Comparison of ENCODE assay signal across 8 mouse cellular contexts in the genomic region with DNA sequence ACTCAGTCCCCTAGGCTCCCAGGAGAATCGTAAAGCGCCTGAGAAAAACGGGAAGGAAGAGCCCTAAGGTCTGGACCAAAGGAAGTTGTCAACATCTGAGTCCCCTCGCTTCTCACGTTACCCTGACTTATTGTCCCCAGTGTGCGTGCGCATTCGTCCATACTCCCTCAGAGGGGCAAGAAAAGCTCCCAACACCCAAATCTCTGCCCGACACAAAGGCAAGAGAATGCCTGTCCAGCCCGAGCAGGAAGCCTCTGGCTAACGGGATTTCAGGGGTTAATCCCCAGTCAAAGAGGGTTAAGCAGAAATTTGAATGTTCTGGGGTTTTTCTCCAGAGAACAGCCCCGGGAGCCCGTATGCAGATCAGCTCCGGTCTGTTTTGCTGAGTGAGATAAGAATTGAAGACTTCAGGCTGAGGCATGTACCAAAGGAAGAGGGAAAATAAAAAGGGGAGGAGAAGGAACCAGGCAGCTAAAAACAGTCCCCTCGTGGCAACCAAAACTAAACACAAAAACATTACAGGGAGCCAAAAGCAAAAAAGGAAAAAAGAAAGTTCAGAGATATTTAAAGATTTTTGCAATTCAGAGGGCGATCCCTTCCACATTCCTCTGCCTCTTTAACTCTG. TPM values are rescaled to one million over a fixed set of nuclear protein-coding genes. Genes with fewer than 3 reads are reported as not detected.
DNase-seq lines count a peak whose midpoint lies in the region; ATAC-seq and TF ChIP-seq lines count a peak whose summit lies in the region.

No protein-coding gene starts in this region.

- peak; percentile 55 for DNase-seq in A20 (ENCODE audit: low read depth, low spot score)
- peak; percentile 27 for DNase-seq in brain, embryonic 14.5 days (ENCODE audit: low read depth)
- DNase-seq in limb, embryonic 10.5 days (ENCODE audit: low spot score) = peak; percentile 57
- DNase-seq in frontal cortex, adult 2 months (ENCODE audit: extremely low spot score in 1 of 2, low spot score in 1 of 2) = no peak
- no peak for DNase-seq in spleen, adult 18-20 months
- DNase-seq in layer of hippocampus, postnatal 14 days (ENCODE audit: low spot score in 2 of 2) = no peak

- no peaks in the 10 kb centered on the region for H3K9me3 ChIP-seq in heart, embryonic 14.5 days (ENCODE audit: control insufficient read depth, low read length)
- no peaks in the 10 kb centered on the region for H3K9me3 ChIP-seq in limb, embryonic 10.5 days (replicated peaks)
- H3K9me3 ChIP-seq in midbrain, embryonic 15.5 days = no peaks in the 10 kb centered on the region

- H3K36me3 ChIP-seq in heart, embryonic 14.5 days (ENCODE audit: control insufficient read depth, insufficient read depth, low read length) = no peaks in the 10 kb centered on the region
- H3K36me3 ChIP-seq in limb, embryonic 10.5 days = no peaks in the 10 kb centered on the region
- no peaks in the 10 kb centered on the region for H3K36me3 ChIP-seq in midbrain, embryonic 15.5 days (replicated peaks)

- no peak for TF ChIP-seq CTCF in brain, embryonic 14.5 days (IDR thresholded peaks at IDR 0.05; ENCODE audit: borderline replicate concordance, extremely low read depth, insufficient read depth, insufficient read length)

- H3K4me2 ChIP-seq in heart, embryonic 14.5 days (ENCODE audit: low read length) = peak overlapping the region; percentile 94
- H3K4me2 ChIP-seq in midbrain, embryonic 15.5 days = peak overlapping the region; percentile 94

- H3K9ac ChIP-seq in heart, embryonic 14.5 days (ENCODE audit: low read length) = peak overlapping the region; percentile 84
- no peak overlapping the region for H3K9ac ChIP-seq in midbrain, embryonic 15.5 days

- H3K27me3 ChIP-seq in heart, embryonic 14.5 days (ENCODE audit: control insufficient read depth, insufficient read depth, low read length) = peaks cover 9% of the 10 kb centered on the region
- peaks cover 88% of the 10 kb centered on the region for H3K27me3 ChIP-seq in limb, embryonic 10.5 days (ENCODE audit: low read depth, poor library complexity, severe bottlenecking)
- H3K27me3 ChIP-seq in midbrain, embryonic 15.5 days (replicated peaks) = peaks cover 59% of the 10 kb centered on the region

- no peak for ATAC-seq in heart, embryonic 14.5 days (ENCODE audit: insufficient number of reproducible peaks, insufficient read depth, low FRiP score, low read depth)
- no peak for ATAC-seq in midbrain, embryonic 15.5 days (replicated peaks)

- peak overlapping the region; percentile 73 to 74 for H3K4me3 ChIP-seq in heart, embryonic 14.5 days (ENCODE audit: control insufficient read depth in 1 of 2, insufficient read depth in 1 of 2, low read depth in 1 of 2, low read length in 2 of 2)
- peak overlapping the region; percentile 70 for H3K4me3 ChIP-seq in limb, embryonic 10.5 days
- no peak overlapping the region; the same call in 1 of the 2 replicates for H3K4me3 ChIP-seq in midbrain, embryonic 15.5 days

- H3K4me1 ChIP-seq in heart, embryonic 14.5 days (ENCODE audit: control insufficient read depth in 2 of 2, insufficient read depth in 2 of 2, low read length in 2 of 2) = peaks cover 31 to 39% of the 10 kb centered on the region in 2 experiments
- peaks cover 52% of the 10 kb centered on the region for H3K4me1 ChIP-seq in limb, embryonic 10.5 days
- H3K4me1 ChIP-seq in midbrain, embryonic 15.5 days = peaks cover 43% of the 10 kb centered on the region

- no peak for TF ChIP-seq POLR2A in brain, embryonic 14.5 days (IDR thresholded peaks at IDR 0.05; ENCODE audit: borderline replicate concordance, extremely low read depth, insufficient read depth, insufficient read length, poor library complexity, severe bottlenecking)

- peak overlapping the region in 1 of 2 experiments; percentile 17; a peak in 1 of 4 replicates for H3K27ac ChIP-seq in heart, embryonic 14.5 days (replicated peaks in 1 of 2; ENCODE audit: control insufficient read depth in 1 of 2, insufficient read depth in 1 of 2, low read depth in 2 of 2, low read length in 2 of 2)
- H3K27ac ChIP-seq in limb, embryonic 10.5 days = no peak overlapping the region
- no peak overlapping the region for H3K27ac ChIP-seq in midbrain, embryonic 15.5 days

- WGBS in heart, embryonic 14.5 days = 1% methylated on average over 16 of the region's 16 CpGs
- WGBS in limb, embryonic 10.5 days = under 1% methylated on average over 16 of the region's 16 CpGs
- WGBS in midbrain, embryonic 15.5 days = under 1% methylated on average over 16 of the region's 16 CpGs

RNA-seq across cellular contexts. Expression of gene Fam71a, which starts 21.3 kb away (rescaled TPM):
- not detected in 2 replicates for polyA plus RNA-seq in brain, embryonic 14.5 days (2012; rRNA removed)
- not detected in 2 replicates for polyA plus RNA-seq in heart, embryonic 14.5 days (2014; fragmentation: Nextera tagmentation; extraction: Ambion mirVana)
- not detected in 2 replicates for polyA plus RNA-seq in limb, embryonic 10.5 days (2016; fragmentation: Nextera tagmentation; extraction: Ambion mirVana)
- not detected in 2 replicates for polyA plus RNA-seq in midbrain, embryonic 15.5 days (2015; fragmentation: Nextera tagmentation; extraction: Ambion mirVana)
- polyA plus RNA-seq in frontal cortex, adult 2 months (2012; rRNA removed) = not detected in 2 replicates
- total RNA-seq in layer of hippocampus, postnatal 14 days (2021) = not detected

RNA-seq across cellular contexts. Expression of gene Atf3, which starts 32.0 kb away (rescaled TPM):
- polyA plus RNA-seq in brain, embryonic 14.5 days (2012; rRNA removed) = 1.0 and 1.5 TPM in 2 replicates
- 15.6 and 17.8 TPM in 2 replicates for polyA plus RNA-seq in heart, embryonic 14.5 days (2014; fragmentation: Nextera tagmentation; extraction: Ambion mirVana)
- polyA plus RNA-seq in limb, embryonic 10.5 days (2016; fragmentation: Nextera tagmentation; extraction: Ambion mirVana) = 1.8 and 2.8 TPM in 2 replicates
- polyA plus RNA-seq in midbrain, embryonic 15.5 days (2015; fragmentation: Nextera tagmentation; extraction: Ambion mirVana) = 1.5 and 1.6 TPM in 2 replicates
- polyA plus RNA-seq in frontal cortex, adult 2 months (2012; rRNA removed) = 2.0 and 2.7 TPM in 2 replicates
- under 1 TPM; 0.79 to 0.90 TPM for total RNA-seq in layer of hippocampus, postnatal 14 days (2021)

Comparison
In these comparisons a context has a peak if more than half of its experiments do, and no peak if none do; other contexts are left out.
1. DNase-seq: peak in A20 (single experiment), brain, embryonic 14.5 days (single experiment) and limb, embryonic 10.5 days (single experiment); none in frontal cortex, adult 2 months (0 of 2), spleen, adult 18-20 months (0 of 2) and layer of hippocampus, postnatal 14 days (0 of 2).